Mouse (Mus musculus) midbrain, embryonic 10.5 days (tissue): ENCODE data around the gene Cpt1b. TPM values are rescaled to one million over a fixed set of nuclear protein-coding genes. Genes with fewer than 3 reads are reported as not detected.
"Not testable (repeated sequence)": the region's sequence is repeated elsewhere in the genome, so short reads cannot be mapped to it uniquely, and the experiment has no call there.

Experiments used
- DNase-seq: peaks from one replicate; pipeline ENCODE4 v3.0.0-alpha.2; 2017; ENCODE audit warnings: low spot score
- H3K27ac ChIP-seq: fragments of 300-500 bp; sonication (generic); replicated peaks from 2 replicates; pipeline ENCODE4 v1.5.1; 2016; ENCODE audit warnings: mild to moderate bottlenecking
- H3K27me3 ChIP-seq: fragments of 300-500 bp; sonication (generic); 2 replicates; pipeline ENCODE4 v1.6.1; 2016; ENCODE audit warnings: low read depth, mild to moderate bottlenecking; ENCODE audit not compliant: poor library complexity, severe bottlenecking
- H3K36me3 ChIP-seq: fragments of 300-500 bp; sonication (generic); 2 replicates; pipeline ENCODE4 v1.6.1; 2016; ENCODE audit warnings: mild to moderate bottlenecking, moderate library complexity
- H3K4me1 ChIP-seq: fragments of 300-500 bp; sonication (generic); 2 replicates; pipeline ENCODE4 v1.6.1; 2016
- H3K4me3 ChIP-seq: fragments of 300-500 bp; sonication (generic); 2 replicates; pipeline ENCODE4 v1.5.1; 2016; ENCODE audit warnings: mild to moderate bottlenecking, moderate library complexity
- H3K9me3 ChIP-seq: fragments of 300-500 bp; sonication (generic); replicated peaks from 2 replicates; pipeline ENCODE4 v1.6.1; 2016; ENCODE audit warnings: mild to moderate bottlenecking
- WGBS: fragments of 180-500 bp; shearing (Covaris S2); methylation state at CpG from one replicate; pipeline ENCODE4 v1.1.7; 2016; 5-methylcytosine and 5-hydroxymethylcytosine counted together
- polyA plus RNA-seq: library from polyadenylated mRNA; unstranded; fragments of >200 nt; fragmentation: Nextera tagmentation; extraction: Ambion mirVana; gene quantifications from 2 replicates; pipeline ENCODE4 v1.2.1, GENCODE M21; 2016

Cpt1b gene
- polyA plus RNA-seq, 1 experiment from 2014 or later: 0.83 TPM

DNA sequence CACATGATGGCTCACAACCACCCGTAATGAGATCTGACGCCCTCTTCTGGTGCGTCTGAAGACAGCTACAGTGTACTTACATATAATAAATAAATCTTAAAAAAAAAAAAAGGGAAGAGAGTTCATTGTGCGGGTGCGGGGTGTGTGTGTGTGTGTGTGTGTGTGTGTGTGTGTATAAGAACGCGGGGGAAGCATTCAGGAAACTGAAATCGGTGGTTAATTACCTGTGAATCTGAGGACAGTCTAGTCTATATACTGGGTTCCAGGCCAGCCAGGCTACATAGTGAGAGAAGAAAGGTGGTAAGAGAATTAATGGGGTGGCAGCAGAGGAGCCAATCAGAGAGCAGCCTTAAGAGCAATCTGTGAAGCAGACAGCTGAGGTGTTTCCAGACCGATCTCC is 5.1 kb upstream of the Cpt1b start:
- H3K4me3 ChIP-seq: peak overlapping the region; percentile 84; the same call in 1 of the 2 replicates
- H3K27me3 ChIP-seq, H3K27ac ChIP-seq, DNase-seq, H3K9me3 ChIP-seq: not testable (repeated sequence)
- peaks cover 28% of the 10 kb centered on the region for H3K4me1 ChIP-seq
- peaks cover 25% of the 10 kb centered on the region for H3K36me3 ChIP-seq
- WGBS: 89% methylated on average over 9 of the region's 9 CpGs

- DNase-seq: no peak
- Histone ChIP-seq H3K27me3 (peaks cover 7% of the 10 kb centered on the region; the same call in 1 of the 2 replicates), H3K36me3 (peaks cover 29% of the 10 kb centered on the region), H3K4me3 (peak overlapping the region; percentile 84), H3K4me1 (peaks cover 32% of the 10 kb centered on the region), H3K9me3 (no peaks in the 10 kb centered on the region), H3K27ac (peak overlapping the region; percentile 96)
- 44% methylated on average over 6 of the region's 6 CpGs for WGBS
Measured at GRCm38 (mm10) chr15:89430341-89430740, 4.7 kb upstream of the Cpt1b start.

GRCm38 (mm10) chr15:89429352-89430221 is 3.9 kb upstream of the Cpt1b start, which contains the start of the genes C730034F03Rik, Gm44502 and Chkb:
C730034F03Rik (plus strand) TSS chr15:89429589.
Gm44502 (minus strand) TSS chr15:89429696.
Chkb (minus strand) TSS chr15:89429908.
- Histone ChIP-seq H3K4me3 (peak within 1 kb of the TSS; percentile 84), H3K4me1 (peaks cover 38% of the 10 kb centered on the region), H3K9me3 (no peaks in the 10 kb centered on the region), H3K36me3 (peaks cover 31% of the 10 kb centered on the region), H3K27me3 (peaks cover 13% of the 10 kb centered on the region; the same call in 1 of the 2 replicates), H3K27ac (peak within 1 kb of the TSS; percentile 96)
- under 1% methylated on average over 70 of the region's 70 CpGs for WGBS
- DNase-seq: peak; percentile 94

- Histone ChIP-seq H3K9me3 (no peaks in the 10 kb centered on the region), H3K4me1 (peaks cover 38% of the 10 kb centered on the region), H3K4me3 (peak overlapping the region; percentile 84), H3K27ac (peak overlapping the region; percentile 96), H3K27me3 (peaks cover 13% of the 10 kb centered on the region; the same call in 1 of the 2 replicates), H3K36me3 (peaks cover 31% of the 10 kb centered on the region)
- WGBS: 5% methylated on average over 22 of the region's 22 CpGs
- no peak for DNase-seq
Measured at GRCm38 (mm10) chr15:89428821-89429351, 3.2 kb upstream of the Cpt1b start.

- Histone ChIP-seq H3K27ac (no peak overlapping the region), H3K27me3 (peaks cover 13% of the 10 kb centered on the region; the same call in 1 of the 2 replicates), H3K36me3 (peaks cover 37% of the 10 kb centered on the region), H3K4me1 (peaks cover 38% of the 10 kb centered on the region), H3K9me3 (no peaks in the 10 kb centered on the region), H3K4me3 (peak overlapping the region; percentile 84)
- DNase-seq: no peak
- 83% methylated on average over 19 of the region's 19 CpGs for WGBS
Measured at GRCm38 (mm10) chr15:89428136-89428790, 2.6 kb upstream of the Cpt1b start.

DNA sequence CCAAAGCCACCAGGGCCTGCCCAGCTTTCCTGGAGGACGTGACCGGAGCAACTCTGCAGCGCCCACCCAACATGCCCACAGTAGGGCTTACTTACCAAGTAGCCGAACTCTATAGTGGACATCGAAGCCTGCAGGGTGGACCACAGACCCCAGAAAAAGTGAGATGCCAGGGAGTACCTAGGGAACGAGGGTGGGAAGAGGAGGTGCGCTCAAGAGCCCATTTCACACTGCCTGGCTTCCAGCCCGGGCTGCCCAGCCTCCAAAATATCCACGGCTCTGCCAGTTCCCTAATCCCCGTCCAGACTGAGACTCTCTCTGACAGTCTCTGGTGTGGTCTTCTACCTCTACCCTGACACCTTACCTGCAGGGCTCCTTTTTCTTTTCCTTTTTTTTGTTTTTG is 1.1 kb upstream of the Cpt1b start:
- Histone ChIP-seq H3K9me3 (no peaks in the 10 kb centered on the region), H3K27me3 (peaks cover 13% of the 10 kb centered on the region; the same call in 1 of the 2 replicates), H3K4me3 (no peak overlapping the region), H3K4me1 (peaks cover 38% of the 10 kb centered on the region), H3K36me3 (peaks cover 48% of the 10 kb centered on the region), H3K27ac (no peak overlapping the region)
- 90% methylated on average over 10 of the region's 10 CpGs for WGBS
- DNase-seq: no peak

- Histone ChIP-seq H3K9me3 (no peaks in the 10 kb centered on the region), H3K27ac (no peak overlapping the region), H3K4me1 (peaks cover 27% of the 10 kb centered on the region), H3K36me3 (peaks cover 59% of the 10 kb centered on the region), H3K27me3 (peaks cover 13% of the 10 kb centered on the region; the same call in 1 of the 2 replicates), H3K4me3 (no peak overlapping the region)
- DNase-seq: no peak
- WGBS: 86% methylated on average over 8 of the region's 8 CpGs
Measured at GRCm38 (mm10) chr15:89424621-89425020, 1.0 kb downstream of the Cpt1b start.

DNA sequence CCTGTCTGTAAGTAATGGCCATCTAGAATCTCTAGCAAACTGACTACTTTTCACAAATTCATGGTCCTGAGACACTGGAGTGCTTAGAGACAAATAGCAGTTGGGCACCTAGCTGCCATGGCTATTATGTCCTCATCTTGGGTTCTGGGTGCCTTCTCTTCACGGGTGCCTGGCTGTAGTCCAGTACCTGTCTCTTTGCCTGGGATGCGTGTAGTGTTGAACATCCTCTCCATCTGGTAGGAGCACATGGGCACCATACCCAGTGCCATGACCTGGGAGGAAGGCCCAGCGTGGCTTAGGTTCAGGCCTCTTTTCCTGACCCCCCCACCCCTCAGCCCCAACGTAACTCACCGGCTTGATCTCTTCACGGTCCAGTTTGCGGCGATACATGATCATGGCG is 3.7 kb downstream of the Cpt1b start:
- H3K27ac ChIP-seq: no peak overlapping the region
- peaks cover 13% of the 10 kb centered on the region; the same call in 1 of the 2 replicates for H3K27me3 ChIP-seq
- no peak for DNase-seq
- H3K4me1 ChIP-seq: peaks cover 12% of the 10 kb centered on the region
- H3K9me3 ChIP-seq: no peaks in the 10 kb centered on the region
- WGBS: 93% methylated on average over 9 of the region's 9 CpGs
- H3K4me3 ChIP-seq: no peak overlapping the region
- peaks cover 69% of the 10 kb centered on the region for H3K36me3 ChIP-seq

DNA sequence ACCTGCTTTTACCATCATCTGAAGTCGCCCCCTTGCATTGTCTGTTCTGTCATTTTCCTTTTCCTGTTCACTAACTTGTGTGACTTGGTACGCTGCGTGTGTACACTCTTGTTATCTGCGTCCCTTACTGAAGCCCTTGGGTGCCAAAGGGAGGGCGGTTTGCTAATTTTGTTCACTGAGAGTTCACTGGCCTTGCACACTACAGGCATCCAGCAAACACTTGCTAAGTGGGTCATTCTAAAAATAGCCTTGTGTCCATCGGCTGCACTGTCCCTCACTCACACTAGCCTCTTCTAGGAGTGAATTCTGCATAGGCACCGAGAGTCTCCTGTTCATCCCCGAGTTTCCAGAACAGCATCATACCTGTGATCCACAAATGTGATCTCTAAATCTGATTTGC is 10.4 kb downstream of the Cpt1b start:
- Histone ChIP-seq H3K27ac (no peak overlapping the region), H3K4me3 (no peak overlapping the region), H3K36me3 (peaks cover 36% of the 10 kb centered on the region), H3K27me3 (no peaks in the 10 kb centered on the region), H3K9me3 (peaks cover 2% of the 10 kb centered on the region; the same call in 1 of the 2 replicates), H3K4me1 (no peaks in the 10 kb centered on the region)
- WGBS: 90% methylated on average over 8 of the region's 8 CpGs
- DNase-seq: no peak

- Histone ChIP-seq H3K9me3 (peaks cover 22% of the 10 kb centered on the region; the same call in 1 of the 2 replicates), H3K36me3 (no peaks in the 10 kb centered on the region), H3K4me1 (no peaks in the 10 kb centered on the region), H3K27me3 (no peaks in the 10 kb centered on the region), H3K27ac (no peak within 1 kb of the TSS), H3K4me3 (no peak within 1 kb of the TSS)
- 86% methylated on average over 24 of the region's 24 CpGs for WGBS
- DNase-seq: no peak
Measured at GRCm38 (mm10) chr15:89410118-89410517, 15.5 kb downstream of the Cpt1b start, which contains the start of gene Syce3. Syce3 (minus strand) TSS chr15:89410503.

DNA sequence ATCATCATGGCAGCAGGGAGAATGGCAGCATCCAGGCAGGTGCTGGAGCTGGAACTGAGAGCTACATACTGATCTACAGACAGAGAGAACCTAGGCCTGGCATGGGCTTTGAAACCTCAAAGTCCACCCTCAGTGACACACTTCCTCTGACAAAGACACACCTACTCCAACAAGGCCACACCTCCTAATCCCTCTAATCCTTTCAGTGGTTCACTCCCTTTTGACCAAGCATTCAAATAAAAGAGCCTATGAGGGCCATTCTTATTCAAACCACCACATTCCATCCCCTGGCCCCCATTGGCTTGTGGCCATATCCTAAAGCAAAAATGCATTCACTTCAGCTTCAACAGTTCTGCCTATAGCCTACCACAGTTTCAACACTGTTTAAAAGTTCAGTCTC is 19.0 kb downstream of the Cpt1b start:
- Histone ChIP-seq H3K4me3 (no peak overlapping the region), H3K4me1 (no peaks in the 10 kb centered on the region), H3K27me3 (no peaks in the 10 kb centered on the region), H3K36me3 (no peaks in the 10 kb centered on the region), H3K27ac (no peak overlapping the region), H3K9me3 (peaks cover 22% of the 10 kb centered on the region; the same call in 1 of the 2 replicates)
- no peak for DNase-seq

GRCm38 (mm10) chr15:89404831-89405623 is 20.6 kb downstream of the Cpt1b start:
- H3K27ac ChIP-seq: no peak overlapping the region
- WGBS: 87% methylated on average over 10 of the region's 10 CpGs

More at GRCm38 (mm10) chr15:89404831-89405623, 20.6 kb downstream of the Cpt1b start:
- no peak for DNase-seq
- Histone ChIP-seq H3K9me3 (peaks cover 17% of the 10 kb centered on the region; the same call in 1 of the 2 replicates), H3K36me3 (no peaks in the 10 kb centered on the region), H3K4me1 (no peaks in the 10 kb centered on the region), H3K27me3 (no peaks in the 10 kb centered on the region), H3K4me3 (no peak overlapping the region)
